Comparison of ENCODE assay signal across 29 mouse cellular contexts in genomic region chr10:107316100-107316499, GRCm38 (mm10). TPM values are rescaled to one million over a fixed set of nuclear protein-coding genes. Genes with fewer than 3 reads are reported as not detected.
DNase-seq lines count a peak whose midpoint lies in the region; ATAC-seq and TF ChIP-seq lines count a peak whose summit lies in the region.
"Had no signal": no experiment of that assay in that cellular context is flagged by ENCODE, and none has a peak within 500 bp of the region (broad histone marks: within the 10 kb centered on the region; RNA-seq: fewer than 3 reads in every experiment).

No protein-coding gene starts in this region.

- no peaks in the 10 kb centered on the region for H3K36me3 ChIP-seq in kidney, adult 2 months (ENCODE audit: control insufficient read depth, insufficient read depth, low read length)
- no peaks in the 10 kb centered on the region for H3K36me3 ChIP-seq in kidney, embryonic 15.5 days
- H3K36me3 ChIP-seq in liver, embryonic 13.5 days: no peaks in the 10 kb centered on the region
- H3K36me3 ChIP-seq: embryonic facial prominence, embryonic 13.5 days; forebrain, embryonic 12.5 days; hindbrain, embryonic 15.5 days; limb, embryonic 12.5 days; midbrain, embryonic 12.5 days; neural tube, embryonic 12.5 days; stomach, embryonic 15.5 days had no signal

- 48% methylated on average over 2 of the region's 2 CpGs for WGBS in kidney, adult 2 months
- 82% methylated on average over 2 of the region's 2 CpGs for WGBS in kidney, embryonic 15.5 days
- WGBS in liver, embryonic 13.5 days (ENCODE audit: insufficient replicate concordance): 48% methylated on average over 2 of the region's 2 CpGs

- DNase-seq in kidney, adult 2 months: peak; percentile 74
- DNase-seq in kidney, postnatal 25 days: no peak
- DNase-seq in liver, embryonic 13.5 days: no peak
- DNase-seq in frontal cortex, postnatal 25 days (ENCODE audit: low spot score in 2 of 2): no peak
- no peak for DNase-seq in gastrocnemius, adult 8-10 months (ENCODE audit: low spot score in 2 of 2)
- DNase-seq: adrenal gland, postnatal 14 days; cerebellum, adult 8-10 months; cerebellum, postnatal 36 days; embryo, embryonic 11 days; gastrocnemius, adult 2 months; heart, adult 11 months; layer of hippocampus, postnatal 36 days; lung, embryonic 14.5 days; thymus, postnatal 4 days had no signal

- no peaks in the 10 kb centered on the region for H3K27me3 ChIP-seq in kidney, adult 2 months (replicated peaks; ENCODE audit: control insufficient read depth, insufficient read depth, low read length)
- no peaks in the 10 kb centered on the region for H3K27me3 ChIP-seq in kidney, embryonic 15.5 days
- H3K27me3 ChIP-seq in liver, embryonic 13.5 days: no peaks in the 10 kb centered on the region
- H3K27me3 ChIP-seq: embryonic facial prominence, embryonic 13.5 days; forebrain, embryonic 12.5 days; hindbrain, embryonic 15.5 days; limb, embryonic 12.5 days; midbrain, embryonic 12.5 days; neural tube, embryonic 12.5 days; stomach, embryonic 15.5 days had no signal

- H3K4me1 ChIP-seq in kidney, adult 2 months (ENCODE audit: control insufficient read depth, insufficient read depth, low read length): peaks cover 4% of the 10 kb centered on the region; the same call in 1 of the 2 replicates
- no peaks in the 10 kb centered on the region for H3K4me1 ChIP-seq in kidney, embryonic 15.5 days
- H3K4me1 ChIP-seq in liver, embryonic 13.5 days (replicated peaks): no peaks in the 10 kb centered on the region
- H3K4me1 ChIP-seq: embryonic facial prominence, embryonic 13.5 days; forebrain, embryonic 12.5 days; hindbrain, embryonic 15.5 days; limb, embryonic 12.5 days; midbrain, embryonic 12.5 days; neural tube, embryonic 12.5 days; stomach, embryonic 15.5 days had no signal

- H3K27ac ChIP-seq in kidney, adult 2 months (ENCODE audit: insufficient read depth, low read depth, low read length): peak overlapping the region; percentile 86
- no peak overlapping the region for H3K27ac ChIP-seq in kidney, embryonic 15.5 days
- H3K27ac ChIP-seq in liver, embryonic 13.5 days: peak overlapping the region; percentile 47
- H3K27ac ChIP-seq: embryonic facial prominence, embryonic 13.5 days; forebrain, embryonic 12.5 days; gastrocnemius, adult 2 months; hindbrain, embryonic 15.5 days; limb, embryonic 12.5 days; midbrain, embryonic 12.5 days; neural tube, embryonic 12.5 days; stomach, embryonic 15.5 days had no signal

- TF ChIP-seq POLR2A in kidney, adult 2 months (IDR thresholded peaks at IDR 0.05; ENCODE audit: low read depth, low read length): no peak

- H3K9me3 ChIP-seq in kidney, embryonic 15.5 days (replicated peaks): no peaks in the 10 kb centered on the region
- H3K9me3 ChIP-seq in liver, embryonic 13.5 days (replicated peaks): no peaks in the 10 kb centered on the region
- H3K9me3 ChIP-seq: embryonic facial prominence, embryonic 13.5 days; forebrain, embryonic 12.5 days; hindbrain, embryonic 15.5 days; limb, embryonic 12.5 days; midbrain, embryonic 12.5 days; neural tube, embryonic 12.5 days; stomach, embryonic 15.5 days had no signal

- no peak overlapping the region for H3K9ac ChIP-seq in kidney, embryonic 15.5 days
- no peak overlapping the region for H3K9ac ChIP-seq in liver, embryonic 13.5 days
- H3K9ac ChIP-seq: embryonic facial prominence, embryonic 13.5 days; forebrain, embryonic 12.5 days; hindbrain, embryonic 15.5 days; limb, embryonic 12.5 days; lung, embryonic 14.5 days; midbrain, embryonic 12.5 days; neural tube, embryonic 12.5 days; stomach, embryonic 15.5 days had no signal

- no peak for TF ChIP-seq CTCF in kidney, adult 2 months (conservative IDR thresholded peaks at IDR 0.05; ENCODE audit: insufficient read depth, insufficient read length, low read depth, low read length)

- H3K4me2 ChIP-seq in kidney, embryonic 15.5 days: no peak overlapping the region
- no peak overlapping the region for H3K4me2 ChIP-seq in liver, embryonic 13.5 days
- H3K4me2 ChIP-seq: embryonic facial prominence, embryonic 13.5 days; forebrain, embryonic 12.5 days; heart, embryonic 11.5 days; hindbrain, embryonic 15.5 days; limb, embryonic 12.5 days; lung, embryonic 14.5 days; midbrain, embryonic 12.5 days; neural tube, embryonic 12.5 days; stomach, embryonic 15.5 days had no signal

- ATAC-seq in kidney, embryonic 15.5 days (replicated peaks; ENCODE audit: low FRiP score): 0 out of 2 replicates have a peak, but pooled peaks have one; percentile 43
- ATAC-seq in liver, embryonic 13.5 days (ENCODE audit: low read depth): peak; percentile 69
- no peak for ATAC-seq in granulocyte monocyte progenitor cell, adult 5-6 weeks (replicated peaks; ENCODE audit: poor library complexity, severe bottlenecking)
- ATAC-seq: CD4-positive, CD25-positive, alpha-beta regulatory T cell, adult 4 months had no signal

- no peak overlapping the region for H3K4me3 ChIP-seq in kidney, adult 2 months (ENCODE audit: insufficient read depth, low read depth, low read length)
- H3K4me3 ChIP-seq in kidney, embryonic 15.5 days (replicated peaks): no peak overlapping the region
- no peak overlapping the region for H3K4me3 ChIP-seq in liver, embryonic 13.5 days (replicated peaks)
- H3K4me3 ChIP-seq: embryonic facial prominence, embryonic 13.5 days; erythroblast, embryonic 14.5 days; forebrain, embryonic 12.5 days; gastrocnemius, adult 2 months; hindbrain, embryonic 15.5 days; limb, embryonic 12.5 days; midbrain, embryonic 12.5 days; neural tube, embryonic 12.5 days; stomach, embryonic 15.5 days had no signal

RNA-seq across cellular contexts. Expression of gene Lin7a, which starts 44.6 kb away (rescaled TPM):
- 1.2 and 1.6 TPM in 2 replicates for polyA plus RNA-seq in kidney, adult 2 months (2012; rRNA removed)
- 1.6 and 2.0 TPM in 2 replicates for polyA plus RNA-seq in kidney, embryonic 15.5 days (2015; fragmentation: Nextera tagmentation; extraction: Ambion mirVana)
- polyA plus RNA-seq in liver, embryonic 13.5 days (2015; fragmentation: Nextera tagmentation; extraction: Ambion mirVana): 1.0 and 1.3 TPM in 2 replicates
- total RNA-seq in gastrocnemius, adult 8-10 months (2022): 1 to 10 TPM in 1 of 4 experiments, under 1 TPM in 3; 0.70 to 1.7 (median 0.86) TPM
- not detected in 2 replicates for total RNA-seq in granulocyte monocyte progenitor cell, adult 5-6 weeks (2014; fragmentation: Nextera tagmentation)
- not detected in 2 replicates for total RNA-seq in granulocyte monocyte progenitor cell, adult 5-6 weeks (2017)
- total RNA-seq: hematopoietic stem cell, adult 5-6 weeks; megakaryocyte, adult 5-6 weeks; monocyte, adult 5-6 weeks had no signal
- polyA plus RNA-seq: CD4-positive, CD25-positive, alpha-beta regulatory T cell, adult 4 months; erythroblast, embryonic 14.5 days had no signal
